Mouse (Mus musculus) c-Kit-negative CD71-positive TER-119-positive erythroid progenitor cells, embryonic 14.5 days (primary cell): Measurements from ENCODE around the gene Ssbp3.

Experiments used
- DNase-seq: peaks from one replicate; pipeline ENCODE4 v3.0.0-alpha.2; 2013; ENCODE audit warnings: low read depth, low spot score

Ssbp3 gene

DNA sequence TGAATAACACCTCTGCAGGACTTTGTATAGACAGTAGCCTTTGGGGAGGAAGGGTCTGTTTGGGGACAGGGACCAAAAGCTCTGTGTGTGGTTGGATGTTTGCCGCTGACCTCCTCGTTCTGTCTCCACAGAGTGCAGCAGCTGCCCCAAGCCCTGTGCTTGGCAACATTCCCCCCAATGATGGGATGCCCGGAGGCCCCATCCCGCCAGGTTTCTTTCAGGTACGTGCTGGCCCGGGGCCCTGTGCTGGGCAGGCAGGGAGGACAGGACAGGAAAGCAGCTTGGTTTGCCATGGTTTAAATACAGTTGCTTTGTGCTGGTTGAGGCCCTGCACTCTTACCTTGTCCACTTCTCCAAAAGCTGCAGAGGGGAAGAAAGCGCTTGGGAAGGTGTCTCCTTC is 99.0 kb downstream of the Ssbp3 start:
- no peak for DNase-seq

GRCm38 (mm10) chr4:107011325-107012004 is 101.0 kb downstream of the Ssbp3 start:
- DNase-seq = no peak

DNA sequence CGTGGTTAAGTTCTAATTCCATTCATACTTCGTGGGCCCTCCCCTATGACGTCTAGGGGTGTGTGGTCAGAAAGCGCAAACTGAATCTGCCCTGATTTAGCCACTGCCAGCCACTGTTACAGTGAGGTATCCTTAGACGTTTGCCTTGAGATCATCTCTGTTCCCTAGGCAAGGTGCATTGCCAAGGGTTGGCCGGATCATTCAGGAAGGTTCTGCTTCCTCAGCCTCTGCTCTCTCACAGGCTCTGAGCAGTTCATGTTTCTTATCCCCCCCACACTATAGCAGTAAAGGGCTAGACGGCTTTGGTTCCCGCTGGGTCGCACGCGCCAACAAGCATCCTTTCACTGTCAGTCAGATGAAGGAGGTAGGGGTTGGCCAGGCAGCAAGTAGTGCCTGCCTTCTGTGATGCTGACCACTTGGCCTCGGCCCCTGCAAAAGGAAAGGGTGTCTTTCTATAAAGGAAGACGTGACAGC is 101.5 kb downstream of the Ssbp3 start:
- no peak for DNase-seq

DNA sequence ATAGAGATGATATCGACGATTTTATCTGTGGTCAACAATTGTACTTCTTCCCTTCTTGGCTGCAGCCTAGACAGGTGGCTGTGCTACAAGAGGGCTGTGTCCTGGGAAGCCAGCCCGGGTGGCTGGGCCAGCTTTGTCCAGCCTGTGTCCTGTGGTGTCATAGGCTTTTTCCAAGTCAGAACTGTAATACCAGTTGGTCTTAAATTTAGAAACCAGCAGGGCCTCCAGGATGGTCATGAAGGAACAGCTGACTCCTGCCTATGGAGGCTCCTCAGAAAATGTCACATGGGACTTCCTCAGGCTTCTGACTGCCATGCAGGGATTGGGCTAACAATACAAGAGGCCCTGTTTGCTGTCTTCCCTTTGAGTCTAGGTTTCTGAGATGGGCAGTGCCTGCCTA is 102.1 kb downstream of the Ssbp3 start:
- DNase-seq = no peak

GRCm38 (mm10) chr4:107013119-107013816 is 102.8 kb downstream of the Ssbp3 start:
- no peak for DNase-seq

DNA sequence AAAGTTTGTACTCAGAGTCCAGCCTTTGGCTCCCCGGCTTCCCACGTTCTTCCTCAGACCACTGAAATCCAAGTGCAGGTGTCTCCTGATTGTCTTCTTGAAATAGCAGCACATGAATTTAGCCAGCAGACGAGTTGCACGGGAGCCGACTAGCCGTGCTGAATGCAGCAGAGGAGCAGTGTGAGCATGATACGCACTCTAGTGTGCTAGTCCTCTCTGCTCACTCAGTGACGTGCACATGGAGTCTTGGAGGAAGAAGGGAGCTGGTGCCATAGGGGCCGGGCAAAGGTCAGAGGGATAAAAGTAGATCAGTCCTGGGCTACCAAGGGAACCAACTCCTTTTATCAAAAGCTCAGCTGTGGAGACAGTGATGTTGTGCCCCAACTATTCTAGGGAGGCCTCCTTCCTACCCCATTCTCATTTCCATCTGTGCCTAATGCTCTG is 103.3 kb downstream of the Ssbp3 start:
- no peak for DNase-seq

DNA sequence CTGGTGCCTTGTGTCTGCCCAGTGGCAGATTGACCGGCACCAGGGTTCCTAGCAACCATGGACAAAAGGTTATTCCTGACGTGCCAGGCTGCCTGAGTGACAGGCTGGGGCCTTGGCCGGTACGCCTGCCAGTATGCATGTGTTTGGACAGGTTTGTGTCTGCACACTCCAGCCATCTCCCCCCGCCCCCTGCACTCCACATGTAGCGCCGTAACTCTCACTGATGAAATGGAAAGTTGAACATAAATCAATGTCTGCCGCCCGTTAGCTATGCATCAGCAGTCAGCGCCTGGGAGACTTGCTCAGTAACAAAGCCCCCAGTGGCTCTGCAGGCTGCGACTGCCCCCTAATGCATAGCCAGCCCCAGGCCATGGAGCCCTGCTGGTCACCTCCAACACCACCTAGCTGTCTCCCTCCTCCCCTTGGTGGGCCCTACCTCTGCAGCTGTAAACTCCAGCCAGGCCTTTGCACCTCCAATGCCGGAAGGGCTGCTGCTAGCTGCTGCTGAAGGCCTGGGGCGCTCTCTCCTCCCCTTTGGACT is 105.5 kb downstream of the Ssbp3 start:
- no peak for DNase-seq

- no peak for DNase-seq
Measured at GRCm38 (mm10) chr4:107017257-107017656, 106.8 kb downstream of the Ssbp3 start.

DNA sequence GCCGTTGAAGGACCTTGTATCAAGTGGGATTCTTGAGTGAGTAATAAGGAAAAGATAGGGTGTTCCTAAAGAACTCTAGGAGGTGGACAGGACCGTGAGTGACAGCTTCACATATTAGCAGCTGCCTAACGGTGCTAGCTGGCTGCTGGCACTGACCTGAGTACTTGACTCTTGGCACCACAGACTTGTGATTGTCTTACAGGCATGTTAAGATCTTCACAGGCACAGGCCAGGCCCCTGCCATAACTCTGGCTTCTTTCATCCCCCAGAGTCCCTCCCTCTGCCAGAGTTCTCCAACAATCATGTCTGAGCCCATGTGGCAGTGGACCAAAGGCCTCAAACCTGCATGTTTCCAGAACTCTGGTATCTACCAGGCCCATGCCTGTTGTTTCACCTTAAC is 108.0 kb downstream of the Ssbp3 start:
- DNase-seq = no peak

DNA sequence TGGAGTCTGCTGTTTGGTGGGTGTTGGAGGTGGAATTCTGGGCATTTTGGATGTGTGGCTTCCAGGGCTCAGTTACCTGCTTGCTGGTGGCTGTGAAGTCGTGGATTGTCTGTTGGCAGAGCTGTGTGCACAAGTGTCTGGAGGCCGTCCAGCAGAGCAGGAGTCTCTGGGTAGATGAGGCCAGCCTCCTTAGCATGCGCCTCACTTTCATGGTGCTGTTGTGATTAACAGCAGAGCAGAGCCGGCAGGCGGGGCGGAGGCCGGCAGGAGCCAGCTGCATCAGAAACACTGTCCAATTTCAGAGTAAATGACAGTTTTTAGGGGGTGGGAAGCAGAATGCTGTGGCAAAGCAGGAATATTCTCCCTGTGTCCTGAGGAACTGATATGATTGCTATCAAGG is 108.5 kb downstream of the Ssbp3 start:
- no peak for DNase-seq

DNA sequence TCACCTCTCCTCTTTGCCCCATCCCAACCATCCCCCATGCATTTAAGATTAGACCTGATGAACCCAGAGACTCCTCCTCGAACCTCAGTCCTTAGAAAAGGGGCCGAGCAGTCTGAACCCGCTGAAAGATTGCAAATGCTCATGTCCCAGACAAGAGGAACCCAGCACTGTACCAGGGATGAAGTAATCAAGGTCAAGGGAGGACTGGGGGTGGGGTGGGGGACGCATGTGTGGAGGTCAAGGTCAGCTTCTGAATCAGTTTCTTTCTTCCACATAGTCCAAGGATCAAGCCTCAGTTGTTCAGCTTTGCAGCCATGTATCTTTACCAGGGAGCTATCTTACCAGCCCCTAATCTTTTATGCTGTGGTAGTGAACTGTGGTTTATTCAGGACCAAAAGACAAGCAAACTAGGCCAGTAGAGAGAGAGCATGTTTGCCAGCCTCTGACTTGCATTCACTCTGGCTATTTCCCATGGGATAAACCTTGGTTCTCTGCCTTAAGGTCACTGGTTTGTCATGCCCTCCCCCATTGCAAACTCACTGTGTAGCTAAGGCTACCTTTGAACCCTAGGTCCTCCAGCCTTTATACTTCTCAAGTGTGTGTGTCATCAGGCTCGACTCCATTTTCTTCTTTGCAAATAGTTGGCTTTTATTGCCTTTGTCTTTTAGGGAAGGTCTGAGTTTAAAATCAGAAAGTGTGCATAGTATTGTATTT is 109.9 kb downstream of the Ssbp3 start:
- no peak for DNase-seq

DNA sequence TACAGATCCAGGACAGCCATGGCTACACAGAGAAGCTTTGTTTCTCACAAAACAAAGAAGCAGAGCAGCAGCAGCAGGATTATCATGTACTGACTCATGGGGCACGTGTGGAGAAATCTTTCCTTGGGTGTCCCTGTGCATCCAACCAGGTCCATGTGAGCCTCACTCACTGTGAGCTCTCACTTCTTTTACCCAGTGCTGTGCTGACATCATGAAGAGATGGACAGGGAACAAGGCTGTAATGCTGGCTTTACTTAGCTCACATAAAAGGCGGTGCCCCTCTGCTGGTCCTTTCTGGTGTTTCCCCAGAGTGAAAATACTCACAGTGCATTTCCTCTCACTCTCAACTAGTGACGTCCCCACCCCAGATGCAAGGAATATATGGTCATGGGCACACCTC is 111.0 kb downstream of the Ssbp3 start:
- no peak for DNase-seq

DNA sequence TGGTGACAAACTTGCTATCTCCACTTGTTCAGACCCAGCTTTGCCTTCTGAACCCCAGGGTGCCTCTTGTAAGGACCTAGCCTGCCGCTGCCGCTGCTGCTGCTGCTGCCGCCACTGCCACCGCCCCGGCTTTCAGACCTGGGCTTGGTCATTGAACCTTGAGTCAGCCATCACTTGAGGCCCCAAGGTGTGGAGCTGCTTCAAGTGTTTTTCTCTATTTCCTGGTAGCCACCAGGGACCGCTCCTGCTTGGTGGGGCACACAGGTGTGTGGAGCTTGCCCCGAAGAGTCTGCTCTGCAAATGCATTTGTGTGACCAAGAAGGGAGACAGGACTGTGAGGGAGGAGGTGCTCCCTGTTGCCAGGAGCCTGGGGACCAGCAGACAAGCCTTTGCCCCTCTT is 114.4 kb downstream of the Ssbp3 start:
- DNase-seq = no peak

- no peak for DNase-seq
Measured at GRCm38 (mm10) chr4:107025369-107025768, 114.9 kb downstream of the Ssbp3 start.

GRCm38 (mm10) chr4:107026451-107026850 is 116.0 kb downstream of the Ssbp3 start:
- no peak for DNase-seq

DNA sequence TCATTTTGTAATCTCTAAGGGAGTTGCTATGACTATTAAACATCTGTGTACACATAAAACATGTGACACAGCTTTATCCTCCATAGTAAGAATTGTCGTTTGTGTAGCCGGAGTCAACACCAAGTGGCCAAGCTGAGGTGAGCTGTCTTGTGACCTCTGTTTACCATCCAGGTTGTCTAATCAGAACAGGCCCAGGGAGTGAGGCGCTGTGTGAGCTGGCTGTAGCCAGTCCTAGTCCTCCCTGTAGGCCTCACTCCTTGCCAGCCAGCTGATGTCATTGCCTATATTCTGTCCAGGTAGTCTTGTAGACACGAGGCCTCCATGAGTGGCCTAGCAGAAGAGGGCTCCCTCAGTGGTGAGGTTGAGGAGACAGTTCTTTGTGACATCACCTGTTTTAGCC is 125.2 kb downstream of the Ssbp3 start:
- DNase-seq = no peak

DNA sequence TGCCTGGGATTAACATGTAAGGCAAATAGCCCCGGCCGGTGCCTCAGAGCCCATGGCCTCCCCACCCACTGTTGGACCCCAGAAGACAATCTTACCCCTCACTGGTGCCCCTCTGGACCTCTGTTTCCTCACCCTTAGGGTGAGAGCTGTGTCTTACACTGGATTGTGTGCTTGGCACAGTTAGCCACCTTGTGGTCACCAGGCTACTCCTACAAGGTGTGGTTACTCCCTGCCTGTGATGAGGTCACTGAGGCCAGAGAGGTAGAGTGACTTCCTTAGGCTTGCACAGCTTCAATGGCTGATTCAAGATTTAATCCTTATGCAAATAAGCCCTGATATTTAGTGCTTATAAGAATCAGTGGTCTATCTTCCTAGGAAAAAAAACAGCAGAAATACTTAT is 126.5 kb downstream of the Ssbp3 start:
- no peak for DNase-seq

DNA sequence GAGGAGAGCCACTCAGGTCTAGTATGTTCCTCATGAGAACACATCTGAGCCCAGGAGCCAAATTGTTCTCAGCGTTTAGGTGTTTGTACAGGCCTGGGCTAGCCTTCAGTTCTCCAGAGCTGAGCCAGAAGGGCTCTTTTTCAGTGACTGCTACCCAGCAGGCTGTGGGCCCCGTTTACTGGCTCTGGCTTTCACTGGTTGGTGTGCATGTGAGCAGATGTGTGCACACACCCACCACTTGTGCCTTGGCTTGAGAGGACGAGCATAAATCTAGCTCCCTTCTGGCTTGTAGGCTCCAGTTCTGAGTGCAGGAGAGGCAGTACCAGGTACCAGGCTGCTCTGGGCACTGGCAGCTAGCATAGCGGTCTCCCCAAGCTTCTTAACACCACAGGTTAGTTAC is 127.8 kb downstream of the Ssbp3 start:
- DNase-seq = no peak

DNA sequence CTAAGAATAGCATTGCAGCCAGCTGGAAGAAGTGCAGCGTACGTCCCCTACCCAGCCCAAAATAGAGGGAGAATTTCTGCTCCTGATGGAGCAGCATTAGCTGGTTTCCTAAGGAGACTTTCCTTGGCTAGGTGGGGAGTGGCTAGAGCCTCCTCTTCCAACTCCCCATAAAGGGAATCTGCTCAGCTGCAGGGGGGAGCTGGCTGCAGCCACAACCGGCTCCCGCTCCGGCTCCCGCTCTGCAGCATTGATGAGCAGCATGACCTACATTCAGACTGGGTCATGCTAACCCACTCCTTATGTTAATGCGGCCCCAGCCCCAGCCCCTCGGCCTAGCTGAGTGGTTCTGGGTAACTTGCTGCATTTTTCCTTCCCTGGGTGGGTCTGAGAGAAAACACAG is 128.8 kb downstream of the Ssbp3 start:
- DNase-seq = no peak

- DNase-seq = no peak
Measured at GRCm38 (mm10) chr4:107042304-107042703, 131.8 kb downstream of the Ssbp3 start.

DNA sequence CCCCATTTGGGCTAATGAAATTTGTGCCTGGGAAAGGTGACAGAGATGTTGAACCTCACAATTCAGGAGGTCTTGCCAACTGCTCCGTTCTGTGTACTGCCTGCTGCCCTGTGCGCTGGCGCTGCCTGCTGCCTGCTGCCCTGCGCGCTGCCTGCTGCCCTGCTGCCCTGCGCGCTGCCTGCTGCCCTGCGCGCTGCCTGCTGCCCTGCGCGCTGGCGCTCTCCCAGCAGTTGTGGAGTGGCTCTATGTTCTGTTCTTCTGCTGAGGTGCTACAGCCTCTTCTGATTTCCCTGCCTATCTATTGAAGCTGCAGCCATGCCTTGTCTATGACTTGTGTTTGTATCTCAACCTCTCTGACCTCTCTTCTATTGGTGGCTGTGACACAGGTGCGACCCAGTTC is 134.7 kb downstream of the Ssbp3 start:
- no peak for DNase-seq

GRCm38 (mm10) chr4:107047806-107048205 is 137.3 kb downstream of the Ssbp3 start:
- DNase-seq = no peak
